Mouse (Mus musculus) midbrain, embryonic 13.5 days (tissue): ENCODE results near the gene Dnm1. TPM values are rescaled to one million over a fixed set of nuclear protein-coding genes. Genes with fewer than 3 reads are reported as not detected.

Experiments used
- ATAC-seq: fragments of 200-750 bp; cut with Nextera tagmentation; 2 replicates; pipeline ENCODE4 v1.8.0; 2017; ENCODE audit warnings: mild to moderate bottlenecking, moderate TSS enrichment, moderate library complexity
- H3K27ac ChIP-seq: fragments of 300-500 bp; sonication (generic); 2 replicates; pipeline ENCODE4 v1.5.1; 2015; ENCODE audit warnings: inconsistent platforms, mild to moderate bottlenecking, moderate library complexity
- H3K27me3 ChIP-seq: fragments of 300-500 bp; sonication (generic); 2 replicates; pipeline ENCODE4 v1.6.1; 2015; ENCODE audit warnings: mild to moderate bottlenecking, inconsistent platforms
- H3K36me3 ChIP-seq: fragments of 300-500 bp; sonication (generic); 2 replicates; pipeline ENCODE4 v1.6.1; 2015; ENCODE audit warnings: mild to moderate bottlenecking, inconsistent platforms
- H3K4me1 ChIP-seq: fragments of 300-500 bp; sonication (generic); replicated peaks from 2 replicates; pipeline ENCODE4 v1.6.1; 2015; ENCODE audit warnings: inconsistent platforms
- H3K4me2 ChIP-seq: fragments of 300-500 bp; sonication (generic); replicated peaks from 2 replicates; pipeline ENCODE4 v1.6.1; 2015; ENCODE audit warnings: moderate library complexity, mild to moderate bottlenecking, inconsistent platforms
- H3K4me3 ChIP-seq: fragments of 300-500 bp; sonication (generic); replicated peaks from 2 replicates; pipeline ENCODE4 v1.5.1; 2015; ENCODE audit warnings: mild to moderate bottlenecking, inconsistent platforms
- H3K9ac ChIP-seq: fragments of 300-500 bp; sonication (generic); replicated peaks from 2 replicates; pipeline ENCODE4 v1.6.1; 2015; ENCODE audit warnings: mild to moderate bottlenecking, inconsistent platforms
- H3K9me3 ChIP-seq: fragments of 300-500 bp; sonication (generic); 2 replicates; pipeline ENCODE4 v1.6.1; 2016; ENCODE audit warnings: mild to moderate bottlenecking, inconsistent platforms
- WGBS: fragments of 180-500 bp; shearing (Covaris S2); methylation state at CpG from one replicate; pipeline ENCODE4 v1.1.7; 2015; 5-methylcytosine and 5-hydroxymethylcytosine counted together
- polyA plus RNA-seq: library from polyadenylated mRNA; unstranded; fragments of >200 nt; fragmentation: Nextera tagmentation; extraction: Ambion mirVana; gene quantifications from 2 replicates; pipeline ENCODE4 v1.2.1, GENCODE M21; 2015

Gene Dnm1
- polyA plus RNA-seq: 35.5 and 41.2 TPM in 2 replicates

DNA sequence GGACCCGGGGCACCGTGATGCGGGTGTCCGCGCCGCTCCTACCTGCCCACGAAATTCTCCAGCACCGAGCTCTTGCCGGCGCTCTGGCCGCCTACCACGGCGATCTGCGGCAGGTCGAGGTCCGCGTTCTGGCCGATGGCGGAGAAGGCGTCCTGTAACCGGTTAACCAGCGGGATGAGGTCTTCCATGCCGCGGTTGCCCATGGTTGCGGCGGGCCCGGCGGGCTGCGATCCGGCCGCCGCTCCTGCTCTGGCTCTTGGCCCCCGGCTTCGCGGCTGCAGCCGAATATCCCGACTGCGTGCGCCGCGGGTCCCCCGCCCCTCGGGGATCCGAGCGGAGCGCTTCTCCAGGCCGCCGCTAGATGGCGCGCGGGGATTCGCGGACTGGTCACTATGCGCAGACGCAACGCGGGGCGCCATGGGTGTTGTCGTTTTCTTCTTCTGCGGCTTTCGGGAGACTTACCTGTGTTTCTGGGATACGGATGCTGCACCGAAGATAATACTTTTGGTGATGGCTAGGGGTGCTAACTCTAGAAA lies at the start of gene Dnm1:
Gene Dnm1, minus strand, starts transcription at position 332 of the 536 bp plus-strand sequence.
- under 1% methylated on average over 63 of the region's 63 CpGs for WGBS
- H3K36me3 ChIP-seq: no peaks in the 10 kb centered on the region
- peak; percentile 61 for ATAC-seq
- H3K9ac ChIP-seq: peak within 1 kb of the TSS; percentile 91
- peak within 1 kb of the TSS; percentile 68 for H3K4me3 ChIP-seq
- peak within 1 kb of the TSS; percentile 76 for H3K4me2 ChIP-seq
- peaks cover 33% of the 10 kb centered on the region for H3K4me1 ChIP-seq
- peak within 1 kb of the TSS; percentile 95 for H3K27ac ChIP-seq
- H3K27me3 ChIP-seq: no peaks in the 10 kb centered on the region
- no peaks in the 10 kb centered on the region for H3K9me3 ChIP-seq

GRCm38 (mm10) chr2:32396695-32397094 lies 43.6 kb upstream of the Dnm1 start:
- Histone ChIP-seq H3K36me3 (peaks cover 29% of the 10 kb centered on the region), H3K9me3 (no peaks in the 10 kb centered on the region), H3K9ac (peak overlapping the region; percentile 86), H3K27ac (0 out of 2 replicates have a peak overlapping the region, but pooled peaks have one; percentile 85), H3K27me3 (no peaks in the 10 kb centered on the region), H3K4me3 (peak overlapping the region; percentile 83), H3K4me2 (peak overlapping the region; percentile 96), H3K4me1 (peaks cover 19% of the 10 kb centered on the region)
- no peak for ATAC-seq
- WGBS: under 1% methylated on average over 15 of the region's 15 CpGs

DNA sequence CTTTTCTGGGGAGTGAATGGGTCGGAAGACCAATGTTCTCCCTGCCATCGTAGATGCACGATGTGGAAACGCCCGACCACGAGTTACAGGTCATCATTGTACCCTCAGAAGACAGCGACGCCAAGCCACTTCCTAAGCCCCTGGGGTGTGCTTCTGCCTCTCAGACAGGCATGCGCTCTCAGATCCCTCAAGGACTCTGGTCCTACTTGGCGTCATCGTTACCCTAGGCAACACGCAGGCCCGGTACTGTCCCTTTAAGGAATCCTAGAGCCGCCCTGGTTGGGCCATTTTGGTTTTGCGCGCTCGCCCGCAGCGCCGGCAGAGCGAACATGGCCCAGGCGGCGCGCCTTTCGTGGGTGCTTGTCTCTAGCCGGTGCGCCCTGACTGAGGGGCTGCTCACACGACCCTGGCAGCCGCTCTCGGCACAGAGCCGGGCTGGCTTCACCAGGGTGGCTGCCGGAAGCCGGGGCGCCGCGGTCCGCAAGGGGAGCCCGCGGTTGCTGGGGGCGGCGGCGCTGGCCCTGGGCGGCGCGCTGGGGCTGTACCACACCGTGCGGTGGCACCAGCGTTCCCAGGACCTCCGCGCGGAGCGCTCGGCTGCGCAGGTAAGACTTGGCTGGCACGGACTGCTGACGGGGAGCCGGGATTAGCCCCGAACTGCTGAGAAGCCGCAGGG lies 42.9 kb upstream of the Dnm1 start:
- peak overlapping the region; percentile 96 for H3K4me2 ChIP-seq
- peak overlapping the region; percentile 85 for H3K27ac ChIP-seq
- peaks cover 23% of the 10 kb centered on the region for H3K36me3 ChIP-seq
- no peaks in the 10 kb centered on the region for H3K9me3 ChIP-seq
- WGBS: under 1% methylated on average over 59 of the region's 59 CpGs
- peak overlapping the region; percentile 86 for H3K9ac ChIP-seq
- peak overlapping the region; percentile 83 for H3K4me3 ChIP-seq
- peak; percentile 98 for ATAC-seq
- no peaks in the 10 kb centered on the region for H3K27me3 ChIP-seq
- peaks cover 19% of the 10 kb centered on the region for H3K4me1 ChIP-seq

- Histone ChIP-seq H3K4me2 (peak within 1 kb of the TSS; percentile 96), H3K4me1 (peaks cover 19% of the 10 kb centered on the region), H3K9me3 (no peaks in the 10 kb centered on the region), H3K4me3 (peak within 1 kb of the TSS; percentile 83), H3K9ac (peak within 1 kb of the TSS; percentile 86), H3K27me3 (no peaks in the 10 kb centered on the region), H3K27ac (peak within 1 kb of the TSS; percentile 85), H3K36me3 (peaks cover 17% of the 10 kb centered on the region)
- peak; percentile 91 for ATAC-seq
- under 1% methylated on average over 31 of the region's 31 CpGs for WGBS
Observed at GRCm38 (mm10) chr2:32395484-32395945, 42.4 kb upstream of the Dnm1 start, which contains the start of gene Ptges2. Ptges2 (plus strand) TSS chr2:32395896.

DNA sequence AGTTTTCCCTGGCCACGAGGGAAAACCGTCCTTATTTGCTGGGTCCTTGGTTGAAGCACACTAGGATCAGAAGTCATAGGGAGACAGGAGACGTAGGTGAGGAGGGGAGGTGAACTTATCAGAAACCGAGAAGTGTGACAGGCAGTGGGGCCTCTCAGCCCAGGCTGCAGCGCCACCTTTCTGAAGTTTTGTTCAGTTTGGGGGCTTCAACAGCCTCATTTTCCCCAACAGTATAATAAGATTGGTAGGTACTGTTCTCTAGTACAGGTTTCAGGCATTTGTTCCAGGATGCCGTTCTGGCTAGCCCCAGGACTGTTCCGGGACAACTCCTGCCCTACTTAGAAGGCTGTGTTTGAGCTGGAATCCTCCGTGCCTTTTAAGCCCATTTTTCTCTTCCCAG lies 41.8 kb upstream of the Dnm1 start:
- peaks cover 19% of the 10 kb centered on the region for H3K4me1 ChIP-seq
- H3K27ac ChIP-seq: peak overlapping the region; percentile 85
- H3K4me2 ChIP-seq: peak overlapping the region; percentile 96
- peak overlapping the region; percentile 86 for H3K9ac ChIP-seq
- ATAC-seq: no peak
- H3K36me3 ChIP-seq: peaks cover 12% of the 10 kb centered on the region; the same call in 1 of the 2 replicates
- H3K9me3 ChIP-seq: no peaks in the 10 kb centered on the region
- no peaks in the 10 kb centered on the region for H3K27me3 ChIP-seq
- peak overlapping the region; percentile 83 for H3K4me3 ChIP-seq
- WGBS: 5% methylated on average over 8 of the region's 8 CpGs

GRCm38 (mm10) chr2:32392063-32392462 lies 38.9 kb upstream of the Dnm1 start:
- no peaks in the 10 kb centered on the region for H3K36me3 ChIP-seq
- H3K9ac ChIP-seq: no peak overlapping the region
- no peaks in the 10 kb centered on the region for H3K9me3 ChIP-seq
- H3K27ac ChIP-seq: no peak overlapping the region
- no peak overlapping the region for H3K4me2 ChIP-seq
- H3K27me3 ChIP-seq: no peaks in the 10 kb centered on the region
- no peak overlapping the region for H3K4me3 ChIP-seq
- peaks cover 11% of the 10 kb centered on the region for H3K4me1 ChIP-seq
- no peak for ATAC-seq
- 77% methylated on average over 5 of the region's 5 CpGs for WGBS

- no peak overlapping the region for H3K9ac ChIP-seq
- H3K4me1 ChIP-seq: peaks cover 5% of the 10 kb centered on the region
- H3K27me3 ChIP-seq: no peaks in the 10 kb centered on the region
- H3K4me3 ChIP-seq: no peak overlapping the region
- H3K36me3 ChIP-seq: no peaks in the 10 kb centered on the region
- 75% methylated on average over 8 of the region's 8 CpGs for WGBS
- no peak for ATAC-seq
- no peaks in the 10 kb centered on the region for H3K9me3 ChIP-seq
- H3K4me2 ChIP-seq: no peak overlapping the region
- no peak overlapping the region for H3K27ac ChIP-seq
Observed at GRCm38 (mm10) chr2:32390871-32391270, 37.7 kb upstream of the Dnm1 start.

DNA sequence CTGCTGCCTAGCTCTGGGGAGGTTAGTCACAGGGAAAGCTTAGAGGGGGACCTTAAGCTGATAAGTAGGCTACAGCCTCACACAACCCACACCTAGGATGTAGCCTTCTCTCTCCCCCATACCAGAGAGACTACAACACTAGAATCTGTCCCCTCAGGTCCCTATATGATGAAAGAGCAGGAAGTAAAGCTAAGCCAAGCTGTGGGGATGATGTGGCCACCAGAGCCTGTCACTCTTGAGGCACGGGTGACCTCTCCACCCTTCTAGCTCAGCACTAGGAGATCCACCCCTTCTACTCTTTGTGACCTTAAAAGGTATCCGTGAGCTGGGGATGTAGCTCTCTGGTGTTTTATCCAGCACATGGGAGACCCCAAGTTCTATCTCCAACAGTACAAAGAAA lies 36.0 kb upstream of the Dnm1 start:
- 76% methylated on average over 2 of the region's 2 CpGs for WGBS
- Histone ChIP-seq H3K27me3 (no peaks in the 10 kb centered on the region), H3K36me3 (no peaks in the 10 kb centered on the region), H3K4me2 (no peak overlapping the region), H3K4me3 (no peak overlapping the region), H3K4me1 (no peaks in the 10 kb centered on the region), H3K27ac (no peak overlapping the region), H3K9ac (no peak overlapping the region), H3K9me3 (no peaks in the 10 kb centered on the region)
- no peak for ATAC-seq

DNA sequence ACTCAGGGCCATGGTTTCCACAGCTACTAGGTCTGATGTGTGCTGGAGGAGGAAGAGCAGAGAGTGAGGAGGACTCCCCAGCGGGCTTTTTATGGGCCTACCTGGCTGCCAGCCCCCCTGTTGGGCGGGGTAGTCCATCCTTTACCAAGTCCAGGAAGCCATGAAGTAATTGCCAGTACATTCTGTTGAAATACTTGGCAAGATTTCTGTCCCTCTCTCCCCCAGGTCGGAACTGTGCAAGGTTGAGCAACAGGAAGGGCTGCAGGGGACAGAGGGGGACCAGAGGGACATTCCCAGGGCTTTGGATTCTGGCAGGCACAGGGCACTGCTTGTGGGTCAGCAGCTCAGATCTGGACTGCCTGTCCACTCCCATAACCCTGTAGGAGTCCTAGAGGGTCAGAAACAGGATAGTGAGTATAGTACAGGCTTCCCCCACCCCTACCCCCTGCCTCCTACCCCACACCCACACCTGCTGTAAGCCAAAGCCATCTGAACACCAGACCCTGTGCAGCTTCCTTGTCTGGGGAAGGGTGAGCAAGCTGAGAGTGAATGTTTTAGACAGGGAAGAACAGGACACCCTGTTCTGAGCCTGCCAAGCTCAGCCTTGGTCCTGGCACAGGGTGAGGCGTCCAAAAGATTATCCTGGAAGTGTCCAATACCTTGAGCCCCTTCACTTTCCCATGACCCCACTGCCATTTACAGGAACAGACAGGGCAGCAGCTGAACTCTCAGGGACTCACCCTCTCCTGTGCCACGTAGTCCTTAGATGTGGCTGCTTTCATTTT lies 34.8 kb upstream of the Dnm1 start, which contains the start of gene Lcn2:
Gene Lcn2, minus strand, starts transcription at position 547 of the 785 bp plus-strand sequence.
- no peak for ATAC-seq

GRCm38 (mm10) chr2:32382689-32383088 lies 29.6 kb upstream of the Dnm1 start:
- no peak overlapping the region for H3K27ac ChIP-seq
- H3K4me1 ChIP-seq: peaks cover 12% of the 10 kb centered on the region
- 0 out of 2 replicates have a peak overlapping the region, but pooled peaks have one; percentile 70 for H3K4me3 ChIP-seq
- no peak for ATAC-seq
- H3K9ac ChIP-seq: no peak overlapping the region
- H3K9me3 ChIP-seq: no peaks in the 10 kb centered on the region
- 87% methylated on average over 2 of the region's 2 CpGs for WGBS
- peaks cover 9% of the 10 kb centered on the region for H3K27me3 ChIP-seq
- H3K4me2 ChIP-seq: no peak overlapping the region; the same call in 1 of the 2 replicates
- H3K36me3 ChIP-seq: peaks cover 25% of the 10 kb centered on the region

More for the DNA sequence above, 34.8 kb upstream of the Dnm1 start, which contains the start of gene Lcn2:
- H3K27me3 ChIP-seq: no peaks in the 10 kb centered on the region
- 0 out of 2 replicates have a peak within 1 kb of the TSS, but pooled peaks have one; percentile 14 for H3K9ac ChIP-seq
- 56% methylated on average over 5 of the region's 5 CpGs for WGBS
- no peak within 1 kb of the TSS for H3K4me2 ChIP-seq
- H3K36me3 ChIP-seq: no peaks in the 10 kb centered on the region
- H3K9me3 ChIP-seq: no peaks in the 10 kb centered on the region
- no peak within 1 kb of the TSS for H3K27ac ChIP-seq
- H3K4me1 ChIP-seq: no peaks in the 10 kb centered on the region
- H3K4me3 ChIP-seq: no peak within 1 kb of the TSS

GRCm38 (mm10) chr2:32381775-32382223 lies 28.7 kb upstream of the Dnm1 start, which contains the start of gene 1110008P14Rik:
1110008P14Rik (minus strand) TSS chr2:32381938.
- Histone ChIP-seq H3K4me1 (peaks cover 12% of the 10 kb centered on the region), H3K27me3 (peaks cover 9% of the 10 kb centered on the region), H3K4me3 (peak within 1 kb of the TSS; percentile 70), H3K9me3 (no peaks in the 10 kb centered on the region), H3K36me3 (peaks cover 34% of the 10 kb centered on the region), H3K9ac (peak within 1 kb of the TSS; percentile 76), H3K27ac (peak within 1 kb of the TSS; percentile 6), H3K4me2 (peak within 1 kb of the TSS; percentile 94)
- peak; percentile 87 for ATAC-seq
- 1% methylated on average over 46 of the region's 47 CpGs for WGBS
